Mouse (Mus musculus): ENCODE data around the gene Hba-a1. TPM values are rescaled to one million over a fixed set of nuclear protein-coding genes. Genes with fewer than 3 reads are reported as not detected.
"Not testable (repeated sequence)": the region's sequence is repeated elsewhere in the genome, so short reads cannot be mapped to it uniquely, and the experiment has no call there.

Gene Hba-a1
- polyA plus RNA-seq (2012; rRNA removed): 2,049 and 2,752 TPM in 2 replicates

DNA sequence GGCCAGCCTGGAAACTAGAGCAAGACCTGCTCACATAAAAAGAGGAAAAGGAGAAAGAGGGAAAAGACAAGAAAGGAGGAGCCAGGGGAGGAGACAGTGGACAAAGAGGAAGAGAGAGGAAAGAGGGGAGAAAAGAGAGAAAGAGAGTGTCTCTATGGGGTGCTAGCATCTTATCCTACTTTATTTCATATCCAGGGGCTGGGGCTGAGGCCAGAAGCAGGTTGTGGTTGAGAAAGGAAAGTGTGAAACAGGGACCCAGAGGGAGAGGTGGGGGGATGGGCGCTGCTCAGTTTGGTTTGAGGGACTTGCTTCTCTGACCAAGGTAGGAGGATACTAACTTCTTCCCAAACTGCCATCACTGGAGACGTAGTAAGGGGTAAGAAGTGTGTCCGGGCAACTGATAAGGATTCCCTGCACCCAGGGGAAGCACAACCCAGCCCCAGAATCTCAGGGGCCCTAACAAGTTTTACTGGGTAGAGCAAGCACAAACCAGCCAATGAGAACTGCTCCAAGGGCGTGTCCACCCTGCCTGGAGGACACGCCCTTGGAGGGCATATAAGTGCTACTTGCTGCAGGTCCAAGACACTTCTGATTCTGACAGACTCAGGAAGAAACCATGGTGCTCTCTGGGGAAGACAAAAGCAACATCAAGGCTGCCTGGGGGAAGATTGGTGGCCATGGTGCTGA, at the start of gene Hba-a1:
Gene Hba-a1, plus strand, starts transcription at position 421 of the 687 bp plus-strand sequence.
- DNase-seq (ENCODE audit: low read depth): not testable (repeated sequence)

DNA sequence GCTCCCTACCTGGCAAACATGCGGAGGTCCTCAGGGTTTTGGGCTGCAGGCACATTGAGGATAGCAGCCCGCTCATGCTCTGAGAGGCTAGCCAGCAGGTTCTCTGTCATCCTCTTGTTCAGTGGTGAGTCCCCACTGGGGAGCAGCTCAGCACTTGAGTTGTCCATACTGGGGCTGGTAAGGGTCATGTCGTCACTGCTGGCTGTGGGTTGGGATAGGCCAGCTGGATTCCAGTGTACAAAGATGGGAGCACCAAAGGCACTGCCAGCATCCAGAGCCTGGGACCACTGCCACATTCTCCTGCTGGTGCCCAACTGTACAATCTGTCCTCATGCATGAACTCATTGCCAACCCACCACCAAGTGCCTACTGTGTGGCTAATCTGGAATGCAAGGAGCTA, 49.4 kb upstream of the Hba-a1 start:
- no peak for TF ChIP-seq CTCF (IDR thresholded peaks at IDR 0.05; ENCODE audit: borderline replicate concordance, extremely low read depth, insufficient read depth, insufficient read length)
- TF ChIP-seq POLR2A (IDR thresholded peaks at IDR 0.05; ENCODE audit: borderline replicate concordance, extremely low read depth, insufficient read depth, insufficient read length, poor library complexity, severe bottlenecking): no peak
- DNase-seq (ENCODE audit: low read depth): no peak

DNA sequence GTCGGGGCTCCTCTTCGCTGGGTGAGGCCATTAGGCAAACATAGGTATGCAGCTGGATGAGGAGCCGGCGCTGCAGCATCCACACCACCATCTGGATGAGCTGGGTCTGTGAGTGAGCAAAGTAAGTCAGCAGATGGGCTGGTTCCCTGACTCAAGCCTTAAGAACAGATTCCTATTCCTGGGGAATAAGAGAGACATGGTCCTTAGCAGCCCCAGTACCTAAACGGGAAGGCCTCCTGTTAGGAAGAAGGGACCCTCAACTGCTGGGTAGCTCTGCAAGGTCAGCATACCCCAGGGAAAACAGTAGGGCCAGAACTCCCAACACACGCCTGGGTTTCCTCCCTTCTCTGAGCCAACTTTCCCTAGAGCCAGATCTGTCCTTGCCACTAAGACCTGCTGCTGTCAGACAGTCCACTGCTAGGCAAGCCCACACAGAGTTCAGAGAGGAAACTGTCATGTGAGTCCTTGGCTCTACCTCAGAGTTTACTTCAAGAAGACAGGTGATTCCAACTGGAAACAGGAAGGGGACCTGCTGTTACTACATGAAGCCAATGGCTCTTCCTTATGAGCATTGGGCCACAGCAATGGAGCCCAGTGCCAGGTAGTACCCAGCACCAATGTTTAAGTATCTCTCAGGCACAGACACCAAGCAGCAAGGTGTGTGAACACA, 48.4 kb upstream of the Hba-a1 start:
- TF ChIP-seq CTCF (IDR thresholded peaks at IDR 0.05; ENCODE audit: borderline replicate concordance, extremely low read depth, insufficient read depth, insufficient read length): no peak
- TF ChIP-seq POLR2A (IDR thresholded peaks at IDR 0.05; ENCODE audit: borderline replicate concordance, extremely low read depth, insufficient read depth, insufficient read length, poor library complexity, severe bottlenecking): no peak

DNA sequence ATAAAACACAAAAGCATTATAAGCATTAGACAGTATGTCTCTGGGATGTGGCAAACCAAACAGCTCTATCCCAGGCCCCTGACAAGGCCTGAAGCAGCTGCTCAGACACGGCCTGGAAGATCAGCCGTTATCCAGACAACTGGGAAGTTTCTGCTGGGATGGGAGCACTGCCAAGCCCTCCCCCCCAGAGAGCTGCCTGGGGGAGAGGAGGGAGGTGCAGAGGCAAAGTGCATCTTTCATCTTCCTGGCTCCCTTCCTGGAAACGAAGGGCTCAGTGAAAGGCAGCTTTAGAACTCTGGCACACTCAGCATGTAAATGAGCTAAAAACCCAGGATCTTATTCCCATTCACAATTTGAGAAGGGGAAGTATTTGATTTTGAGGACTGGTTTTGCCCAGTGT, 47.7 kb upstream of the Hba-a1 start:
- DNase-seq (ENCODE audit: low read depth): peak; percentile 97
- TF ChIP-seq POLR2A (IDR thresholded peaks at IDR 0.05; ENCODE audit: borderline replicate concordance, extremely low read depth, insufficient read depth, insufficient read length, poor library complexity, severe bottlenecking): no peak
- TF ChIP-seq CTCF (IDR thresholded peaks at IDR 0.05; ENCODE audit: borderline replicate concordance, extremely low read depth, insufficient read depth, insufficient read length): no peak

More for the DNA sequence above, 48.4 kb upstream of the Hba-a1 start:
- DNase-seq (ENCODE audit: low read depth): no peak

DNA sequence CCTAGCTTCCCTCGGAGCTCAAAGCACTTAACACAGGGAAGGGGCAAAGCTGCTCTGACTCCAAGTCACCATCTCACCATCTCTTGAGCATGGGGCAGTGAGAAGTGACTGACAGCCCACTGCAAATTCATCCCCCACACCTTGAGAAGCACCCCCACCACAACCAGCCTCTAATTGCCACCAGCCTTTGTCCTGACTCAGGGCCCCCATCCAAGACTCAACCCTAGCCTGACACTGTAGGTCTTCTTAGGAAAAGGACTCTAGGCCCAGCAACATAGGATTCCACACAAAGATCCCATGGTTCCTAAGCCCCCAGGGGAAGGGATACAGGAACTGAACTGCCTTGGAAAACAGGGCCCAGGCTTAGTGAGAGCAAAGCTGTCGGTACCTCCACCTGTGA, 47.2 kb upstream of the Hba-a1 start:
- peak; percentile 76 for DNase-seq (ENCODE audit: low read depth)
- TF ChIP-seq CTCF (IDR thresholded peaks at IDR 0.05; ENCODE audit: borderline replicate concordance, extremely low read depth, insufficient read depth, insufficient read length) (no peak), POLR2A (IDR thresholded peaks at IDR 0.05; ENCODE audit: borderline replicate concordance, extremely low read depth, insufficient read depth, insufficient read length, poor library complexity, severe bottlenecking) (no peak)

DNA sequence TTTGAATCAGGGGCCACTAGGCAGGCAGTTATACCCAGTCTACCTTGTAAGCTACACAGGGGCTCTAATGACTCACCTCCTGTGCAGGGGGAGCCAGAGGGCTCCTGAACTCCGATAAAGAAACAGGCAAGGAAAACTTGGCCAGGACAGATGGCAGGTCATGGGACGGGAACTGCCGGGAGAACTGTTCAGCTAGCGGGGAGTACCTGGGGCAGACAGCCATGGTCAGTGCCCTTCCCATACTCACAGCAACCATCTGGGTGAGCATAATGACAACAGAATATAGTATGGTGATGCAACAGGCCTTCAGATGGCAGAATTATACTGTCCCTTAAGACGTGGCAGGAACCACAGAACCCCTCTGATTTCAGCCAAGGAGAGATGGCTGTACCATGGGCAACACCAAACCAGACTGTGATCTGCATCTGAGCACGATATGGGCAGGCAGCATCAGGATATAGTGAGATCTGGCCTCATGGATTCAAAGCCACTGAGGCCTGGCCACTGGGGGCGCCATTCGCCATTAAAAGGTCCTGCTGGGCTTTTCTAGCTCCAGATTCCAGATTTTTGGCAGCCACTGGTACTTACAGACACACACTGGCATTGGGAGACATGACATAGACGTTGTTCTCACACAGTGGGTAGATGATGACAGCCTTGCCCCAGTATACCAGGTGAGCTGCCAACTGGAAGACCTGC, 46.5 kb upstream of the Hba-a1 start:
- TF ChIP-seq POLR2A (IDR thresholded peaks at IDR 0.05; ENCODE audit: borderline replicate concordance, extremely low read depth, insufficient read depth, insufficient read length, poor library complexity, severe bottlenecking) (no peak), CTCF (IDR thresholded peaks at IDR 0.05; ENCODE audit: borderline replicate concordance, extremely low read depth, insufficient read depth, insufficient read length) (peak; percentile 73)
- DNase-seq (ENCODE audit: low read depth): peak; percentile 70

DNA sequence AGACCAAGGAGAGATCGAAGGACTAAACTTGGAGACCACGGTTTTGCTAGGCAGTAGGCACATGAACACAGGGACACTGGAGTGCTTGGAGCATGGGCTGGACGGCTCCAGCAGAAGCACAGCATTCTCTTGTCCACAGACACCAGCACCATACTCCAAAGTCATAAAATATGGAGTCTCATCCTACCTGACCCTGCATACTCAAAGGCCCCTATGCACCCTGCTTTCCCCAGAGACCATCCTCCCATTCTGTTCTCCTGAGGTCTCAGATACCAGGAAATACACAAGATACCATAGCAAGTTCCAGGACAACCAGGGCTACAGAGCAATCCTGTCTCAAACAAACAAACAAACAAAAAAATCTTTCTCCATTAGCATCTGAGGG, 45.9 kb upstream of the Hba-a1 start:
- DNase-seq (ENCODE audit: low read depth): no peak
- TF ChIP-seq CTCF (IDR thresholded peaks at IDR 0.05; ENCODE audit: borderline replicate concordance, extremely low read depth, insufficient read depth, insufficient read length): no peak
- TF ChIP-seq POLR2A (IDR thresholded peaks at IDR 0.05; ENCODE audit: borderline replicate concordance, extremely low read depth, insufficient read depth, insufficient read length, poor library complexity, severe bottlenecking): no peak

DNA sequence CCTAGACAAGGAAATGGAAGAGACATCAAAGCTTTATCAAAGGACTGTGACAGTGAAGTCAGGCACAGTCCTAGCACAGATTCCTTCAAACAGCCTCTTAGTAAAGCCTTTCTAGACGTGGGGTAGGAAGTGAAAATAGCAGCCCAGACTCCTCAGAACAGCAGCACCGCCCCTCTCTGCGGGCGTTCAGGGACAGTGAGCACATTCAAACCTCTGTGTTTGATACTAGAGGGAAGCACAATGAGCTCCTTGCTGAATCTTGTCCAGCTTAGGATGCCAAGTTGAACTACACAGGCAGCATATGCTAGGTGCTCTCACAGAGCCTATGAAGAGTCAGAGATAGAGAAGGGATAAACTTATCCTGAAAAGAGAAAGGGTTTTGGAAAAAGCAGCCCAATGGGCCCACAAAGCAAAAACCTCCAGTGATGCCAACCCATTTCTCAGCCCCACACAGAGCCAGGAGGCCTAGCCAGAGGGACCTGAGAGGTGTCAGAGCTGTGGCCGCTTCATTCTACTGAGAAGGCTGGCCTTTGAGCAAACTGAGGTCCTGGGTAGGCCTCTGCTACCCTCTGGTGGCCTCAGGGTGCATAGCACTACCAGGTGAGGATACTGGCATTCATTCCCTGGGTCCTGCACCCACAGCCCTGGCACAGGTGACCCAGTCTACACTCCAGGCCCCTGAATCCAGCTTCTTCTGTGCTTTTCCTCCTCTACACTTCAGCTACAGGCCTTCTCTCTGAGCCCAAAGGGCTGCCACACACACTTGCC, 45.0 kb upstream of the Hba-a1 start:
- peak; percentile 73 for DNase-seq (ENCODE audit: low read depth)
- no peak for TF ChIP-seq POLR2A (IDR thresholded peaks at IDR 0.05; ENCODE audit: borderline replicate concordance, extremely low read depth, insufficient read depth, insufficient read length, poor library complexity, severe bottlenecking)
- TF ChIP-seq CTCF (IDR thresholded peaks at IDR 0.05; ENCODE audit: borderline replicate concordance, extremely low read depth, insufficient read depth, insufficient read length): peak; percentile 93

DNA sequence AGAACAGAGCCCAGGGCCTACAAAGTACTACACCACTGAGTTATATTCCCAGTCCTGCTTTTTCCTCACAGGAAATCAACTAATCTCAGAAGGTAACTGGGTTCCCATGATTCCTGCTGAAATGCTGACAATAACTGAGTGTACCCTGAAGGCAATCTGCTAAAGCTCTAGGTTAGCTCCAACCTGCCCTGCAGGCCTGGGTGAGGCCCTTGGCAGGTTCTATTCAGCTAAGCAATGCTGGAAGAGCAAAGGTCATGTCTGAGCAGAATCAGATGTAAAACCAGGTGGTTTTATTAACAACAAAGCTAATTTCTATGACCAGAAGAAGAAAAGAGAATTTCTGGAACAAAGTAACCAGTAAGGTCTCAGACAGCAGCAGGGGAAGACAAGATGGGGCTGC, 41.9 kb upstream of the Hba-a1 start:
- TF ChIP-seq CTCF (IDR thresholded peaks at IDR 0.05; ENCODE audit: borderline replicate concordance, extremely low read depth, insufficient read depth, insufficient read length) (no peak), POLR2A (IDR thresholded peaks at IDR 0.05; ENCODE audit: borderline replicate concordance, extremely low read depth, insufficient read depth, insufficient read length, poor library complexity, severe bottlenecking) (no peak)
- no peak for DNase-seq (ENCODE audit: low read depth)

DNA sequence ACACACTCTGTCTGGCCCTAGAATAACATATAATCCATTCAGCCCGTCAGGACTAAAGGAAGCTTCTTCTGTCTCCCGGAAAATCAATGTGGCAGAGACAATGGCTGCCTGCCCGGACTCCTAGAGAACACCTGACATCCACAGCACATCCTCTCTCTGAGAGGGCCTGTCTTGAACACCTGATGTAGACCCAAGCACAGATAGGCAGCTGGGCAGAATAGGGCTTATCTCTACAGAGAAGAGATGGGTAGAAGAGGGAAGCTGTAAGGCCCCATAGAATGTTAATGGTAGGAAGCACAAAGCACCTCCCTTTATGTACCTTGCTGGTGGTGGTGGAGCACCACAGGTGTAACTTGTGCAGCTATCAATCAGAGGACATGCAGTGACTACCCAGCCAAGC, 41.1 kb upstream of the Hba-a1 start:
- DNase-seq (ENCODE audit: low read depth): no peak

More for the DNA sequence above, 41.1 kb upstream of the Hba-a1 start:
- TF ChIP-seq CTCF (IDR thresholded peaks at IDR 0.05; ENCODE audit: borderline replicate concordance, extremely low read depth, insufficient read depth, insufficient read length): no peak
- no peak for TF ChIP-seq POLR2A (IDR thresholded peaks at IDR 0.05; ENCODE audit: borderline replicate concordance, extremely low read depth, insufficient read depth, insufficient read length, poor library complexity, severe bottlenecking)
